Mouse (Mus musculus) mouse trophoblast stem cell (cell line): Measurements from ENCODE around the gene Gpx3.
"Not testable (repeated sequence)": the region's sequence is repeated elsewhere in the genome, so short reads cannot be mapped to it uniquely, and the experiment has no call there.

Experiments used
- in situ Hi-C, 2 experiments: fragments of 300-500 bp; cut with MseI, MboI; formaldehyde crosslinking; loops; 2 replicates in 1 of 2; 3 replicates in 1 of 2; pipeline ENCODE4 v1.15.1; 2025

Gene Gpx3

DNA sequence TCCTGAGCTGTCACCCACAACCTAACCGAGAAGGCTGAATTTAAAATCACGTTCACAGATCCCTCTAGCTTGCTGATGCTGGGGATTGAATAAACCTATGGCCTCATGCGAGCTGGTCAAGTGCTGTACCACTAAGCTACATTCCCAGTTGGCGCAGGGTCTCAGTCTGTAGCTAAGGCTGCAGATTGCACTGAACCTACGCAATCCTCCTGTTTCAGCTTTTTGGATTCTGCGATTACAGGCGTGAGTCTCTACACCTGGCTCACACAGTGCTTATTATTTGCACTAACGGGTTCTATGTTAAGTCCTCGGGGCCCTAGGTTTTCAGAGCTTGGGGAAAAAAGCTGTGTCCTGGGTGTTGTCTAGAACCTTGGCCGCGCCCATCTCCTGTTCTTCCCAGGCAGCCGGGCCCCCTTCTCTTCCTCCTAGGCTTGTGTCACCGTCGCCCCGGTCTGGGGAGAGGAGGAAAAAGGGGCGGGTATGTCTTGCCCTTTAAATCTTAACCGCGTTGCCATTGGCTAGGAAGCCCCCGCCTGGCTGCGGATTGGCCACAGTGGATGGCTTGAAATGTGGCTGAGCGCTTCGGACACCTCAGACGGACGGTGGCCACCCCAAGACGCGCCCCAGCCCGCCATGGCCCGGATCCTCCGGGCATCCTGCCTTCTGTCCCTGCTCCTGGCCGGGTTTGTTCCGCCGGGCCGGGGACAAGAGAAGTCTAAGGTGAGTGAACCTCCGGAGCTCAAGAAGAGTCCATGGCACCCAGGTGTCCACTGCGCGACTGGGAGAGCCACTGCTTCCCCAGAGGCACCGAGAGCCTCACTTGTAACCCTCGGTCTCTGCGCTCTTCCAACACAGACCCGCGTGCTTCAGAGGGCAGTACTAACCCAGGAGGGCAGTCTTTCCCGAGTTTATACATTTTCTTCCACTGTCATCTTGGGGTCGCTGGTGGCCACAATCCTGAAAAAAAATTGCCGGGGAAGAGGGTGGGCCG is at the start of gene Gpx3:
Gene Gpx3 (plus strand): TSS at position 121 of the 991 bp plus-strand sequence.
- in situ Hi-C loops = no loop called here

- in situ Hi-C loops = not testable (repeated sequence)
These were observed 43.4 kb upstream of the Gpx3 start for GRCm38 (mm10) chr11:54858880-54859279.

DNA sequence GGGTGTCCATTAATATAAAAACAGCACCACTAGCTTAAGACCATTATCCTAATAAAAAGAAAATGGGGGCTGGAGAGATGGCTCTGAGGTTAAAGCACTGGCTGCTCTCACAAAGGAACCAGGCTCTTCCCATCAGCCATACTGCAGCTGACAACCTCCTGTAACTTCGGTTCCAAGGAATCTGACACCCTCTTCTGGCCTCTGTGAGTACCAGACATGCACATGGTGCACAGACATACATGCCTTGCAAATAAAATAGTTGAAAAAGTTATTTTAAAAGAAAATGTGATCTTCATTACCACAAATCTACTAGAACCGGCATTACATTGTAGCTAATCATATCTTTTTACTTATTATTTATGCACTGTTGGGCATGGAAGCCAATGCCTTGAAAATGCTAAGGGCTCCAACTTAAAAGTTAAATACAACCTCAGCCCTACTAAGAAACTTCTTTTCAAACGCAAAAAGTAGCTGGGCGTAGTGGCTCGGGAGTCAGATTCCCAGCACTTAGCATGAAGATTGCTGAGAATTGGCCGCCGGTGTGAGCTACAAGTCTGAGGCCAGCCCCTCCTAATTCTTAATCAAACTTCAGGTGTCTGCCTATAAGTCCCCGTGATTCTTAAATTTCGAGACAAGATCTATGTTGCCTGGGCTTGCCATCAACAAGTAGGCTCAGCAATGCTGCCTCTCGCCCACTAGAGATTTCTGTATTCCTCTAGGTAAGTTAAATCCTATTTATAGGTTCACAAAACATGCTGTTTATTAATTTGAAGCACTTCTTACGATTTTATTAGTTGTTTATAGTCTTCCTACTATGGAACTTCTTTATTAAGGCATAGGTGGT is 42.7 kb upstream of the Gpx3 start:
- in situ Hi-C loops = loop anchor here (5.0 kb wide), 2 partner anchors 72 to 152 kb away; partner anchors contain the start of gene Cdc42se2 (in 1 of the 2)

DNA sequence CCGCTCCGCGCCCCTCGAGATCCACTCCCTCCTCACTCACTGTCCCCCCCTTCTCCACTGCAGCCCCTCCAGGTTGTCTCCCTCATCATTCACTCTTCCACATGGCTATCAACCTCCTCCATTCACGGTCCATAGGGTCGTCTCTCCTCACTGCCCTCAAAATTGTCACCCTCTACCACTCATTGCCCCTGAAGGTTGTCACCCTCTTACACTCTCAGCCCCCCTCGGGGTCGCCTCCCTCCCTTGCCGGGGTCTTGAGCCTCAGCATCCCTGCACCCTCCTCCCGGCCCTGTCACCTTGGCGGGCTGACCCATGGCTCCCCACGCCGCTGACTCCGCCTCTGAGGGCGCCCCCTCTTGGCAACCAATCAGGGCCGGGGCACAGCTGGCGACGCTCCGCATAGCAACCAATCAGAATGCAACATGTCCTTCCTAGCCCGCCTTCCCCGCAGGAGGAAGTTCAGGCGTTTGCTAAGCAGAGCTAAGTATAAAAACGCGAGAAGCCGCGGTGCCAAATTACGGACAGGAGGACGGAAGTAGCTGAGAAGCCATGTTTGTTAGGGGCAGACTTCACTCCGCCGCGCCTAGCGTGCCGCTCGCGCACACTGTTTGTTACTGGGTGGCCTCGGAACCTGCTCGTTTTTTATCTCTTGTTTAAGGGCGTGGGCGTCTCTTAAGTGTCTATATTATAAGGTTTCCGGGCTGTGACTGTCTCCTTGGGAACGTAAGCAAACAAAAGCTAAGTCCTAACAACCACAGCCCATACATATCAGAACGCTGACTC is 41.8 kb upstream of the Gpx3 start, which contains the start of gene Lyrm7:
Gene Lyrm7 (minus strand): TSS at position 661 of the 783 bp plus-strand sequence.
- in situ Hi-C loops = loop anchor here (5.0 kb wide), 2 partner anchors 73 to 153 kb away; partner anchors contain the start of gene Cdc42se2 (in 1 of the 2)

DNA sequence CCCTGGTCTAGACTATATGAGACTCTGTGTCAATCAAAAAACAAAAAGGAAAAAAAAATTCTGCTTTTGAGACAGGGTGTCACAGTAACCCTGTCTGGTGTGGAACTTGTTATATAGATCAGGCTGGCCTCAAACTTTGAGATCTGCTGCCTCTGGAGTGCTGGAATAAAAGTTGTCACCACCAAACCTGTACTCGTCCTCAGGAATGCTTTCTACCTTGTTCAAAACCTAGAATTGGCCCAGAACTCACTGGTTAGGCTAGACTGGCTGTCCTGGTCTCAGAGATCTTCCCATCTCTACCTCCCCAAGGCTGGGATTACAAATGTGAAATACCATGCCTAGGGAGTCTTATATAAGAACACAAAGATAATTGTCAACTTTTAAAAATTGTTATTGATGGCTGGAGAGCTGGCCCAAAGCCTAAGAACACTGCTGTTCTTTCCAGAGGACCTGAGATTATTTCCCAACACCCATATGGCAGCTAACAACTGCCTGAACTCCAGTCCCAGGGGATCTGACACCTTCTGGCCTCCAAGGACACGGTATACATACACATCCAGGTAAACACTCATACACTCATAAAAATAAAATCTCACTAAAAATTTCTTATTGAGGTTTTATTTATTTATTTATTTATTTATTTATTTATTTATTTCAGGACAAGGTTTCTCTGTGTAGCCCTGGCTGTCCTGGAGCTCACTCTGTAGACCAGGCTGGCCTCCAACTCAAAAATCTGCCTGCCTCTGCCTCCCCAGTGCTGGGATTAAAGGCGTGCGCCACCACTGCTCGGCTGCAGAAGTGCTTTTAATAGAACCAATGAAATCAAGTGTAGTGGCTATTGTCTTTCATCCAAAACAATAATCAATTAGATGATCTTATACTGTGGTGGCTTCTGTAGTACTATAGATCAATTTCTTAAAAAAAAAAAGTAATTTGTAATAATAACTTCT is 40.5 kb upstream of the Gpx3 start:
- in situ Hi-C loops = loop anchor here (5.0 kb wide), 2 partner anchors 74 to 154 kb away; partner anchors contain the start of gene Cdc42se2 (in 1 of the 2)

DNA sequence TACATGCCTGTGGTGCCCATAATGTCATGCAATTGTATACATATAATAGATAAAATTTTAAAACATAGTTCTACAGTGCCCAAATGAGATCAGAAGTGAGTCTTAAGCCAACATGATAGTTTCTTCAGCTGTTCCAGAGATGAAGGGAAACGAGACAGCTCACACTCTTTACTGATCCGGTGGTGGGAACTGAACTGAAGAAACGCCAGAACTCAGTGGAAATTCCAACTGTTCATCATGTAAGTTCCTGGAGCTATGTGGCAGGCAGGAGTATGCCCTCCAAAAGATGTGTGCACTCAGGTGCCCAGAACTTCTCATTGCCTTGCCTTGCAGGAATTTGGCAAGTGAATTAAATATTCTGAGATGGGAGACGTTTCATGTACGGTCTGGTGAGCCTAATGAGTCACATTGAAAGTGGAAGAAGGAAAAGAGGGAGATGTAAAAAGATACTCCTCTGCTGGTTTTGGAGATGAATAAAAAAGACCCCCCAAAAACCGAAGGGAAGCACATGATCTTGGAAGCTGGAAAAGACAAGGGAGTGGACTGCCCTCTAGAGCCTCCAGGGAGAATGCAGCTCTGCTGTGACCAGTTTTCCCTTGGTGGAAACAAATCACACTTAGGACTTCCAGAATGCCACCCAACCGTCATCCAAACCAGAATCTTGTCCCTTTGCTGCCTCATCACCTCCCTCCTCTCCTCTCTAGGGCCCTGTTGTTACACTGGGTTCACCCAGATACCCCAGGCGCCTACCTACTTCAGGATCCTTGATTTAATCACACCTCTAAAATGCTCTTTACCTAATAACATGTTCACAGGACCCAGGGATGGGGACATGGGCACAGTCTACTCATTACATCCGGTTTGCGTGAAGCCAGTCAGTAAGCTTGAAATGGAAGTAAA is 39.4 kb upstream of the Gpx3 start:
- in situ Hi-C loops = loop anchor here (5.0 kb wide), 2 partner anchors 76 to 156 kb away; partner anchors contain the start of gene Cdc42se2 (in 1 of the 2)

- in situ Hi-C loops = no loop called here
These were observed 36.7 kb upstream of the Gpx3 start for GRCm38 (mm10) chr11:54865330-54866085.

DNA sequence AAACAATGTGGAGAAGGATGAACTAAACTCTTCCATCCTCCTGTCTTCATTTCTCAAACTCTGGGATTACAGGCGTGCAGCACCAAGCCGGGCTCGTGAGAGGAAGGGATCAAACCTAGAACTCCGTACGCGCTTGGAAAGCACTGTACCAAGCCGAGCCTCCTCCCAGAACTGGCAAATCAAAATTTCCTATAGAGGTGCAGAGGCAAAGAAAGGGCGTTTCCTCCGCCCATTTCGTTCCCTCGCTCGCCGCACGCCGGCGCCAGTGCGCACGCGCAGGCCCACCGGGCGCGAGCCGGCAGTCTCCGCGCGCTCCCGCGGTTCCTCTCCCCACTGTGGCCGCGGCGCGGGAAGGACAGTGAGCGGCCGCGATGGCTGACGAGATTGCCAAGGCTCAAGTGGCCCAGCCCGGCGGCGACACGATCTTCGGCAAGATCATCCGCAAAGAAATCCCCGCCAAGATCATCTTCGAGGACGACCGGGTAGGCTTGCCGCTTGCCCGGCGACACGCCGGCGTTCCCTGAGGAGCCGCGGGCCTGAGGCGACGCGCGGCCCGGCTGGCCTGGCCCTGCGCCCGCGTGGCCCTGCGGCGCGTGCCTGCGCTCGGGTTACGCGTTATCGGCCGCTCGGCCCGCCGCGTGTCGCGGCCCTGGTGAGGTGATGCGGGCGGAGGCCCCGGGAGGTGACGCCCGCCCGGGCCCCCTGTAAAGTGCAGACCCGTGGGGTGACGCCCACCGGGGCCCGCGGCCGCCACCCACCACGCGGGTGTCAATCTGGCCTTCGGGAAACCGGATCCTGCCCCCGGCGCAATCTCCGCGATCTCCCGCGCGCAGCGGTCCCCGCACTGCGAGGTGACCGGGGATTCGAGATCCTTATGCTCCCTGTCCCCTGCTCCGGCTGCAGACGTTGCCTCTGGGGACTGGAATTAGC is 35.9 kb upstream of the Gpx3 start, which contains the start of gene Hint1:
Gene Hint1 (plus strand): TSS at position 265 of the 930 bp plus-strand sequence.
- in situ Hi-C loops = no loop called here

DNA sequence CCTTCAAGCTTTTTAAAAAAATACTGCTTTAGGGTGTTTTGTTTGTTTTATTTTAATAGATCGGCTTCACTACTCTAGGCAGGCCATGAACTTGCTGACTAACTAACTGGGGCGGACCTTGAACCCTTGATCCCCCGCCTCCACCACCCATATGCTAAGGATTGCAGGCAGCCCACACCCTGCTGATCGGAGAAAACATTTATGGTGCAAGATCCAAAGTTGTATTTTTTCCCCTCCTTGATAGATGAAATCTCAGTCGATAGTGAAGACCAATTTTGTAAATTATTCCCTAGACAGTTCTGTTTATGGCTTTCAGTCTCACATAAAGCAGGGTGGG is 35.2 kb upstream of the Gpx3 start:
- in situ Hi-C loops = no loop called here

- in situ Hi-C loops = no loop called here
These were observed 34.3 kb upstream of the Gpx3 start for GRCm38 (mm10) chr11:54867903-54868434.

DNA sequence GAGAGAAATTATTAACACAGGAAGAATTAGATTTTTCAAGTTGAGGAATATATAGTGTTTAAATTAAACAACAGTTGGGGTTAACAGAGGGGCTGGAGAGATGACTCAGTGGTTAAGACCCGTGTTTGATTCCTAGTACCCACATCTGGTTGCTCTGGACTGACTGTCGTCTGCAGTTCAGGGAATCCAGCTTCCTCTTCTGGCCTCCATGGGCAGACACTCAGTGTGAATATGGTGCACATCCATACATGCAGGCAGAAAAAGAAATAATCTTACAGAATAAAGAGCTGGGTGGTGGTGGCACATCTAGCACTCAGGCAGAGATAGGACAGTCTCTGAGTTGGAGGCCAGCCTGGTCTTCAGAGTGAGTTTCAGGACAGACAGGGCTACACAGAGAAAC is 33.8 kb upstream of the Gpx3 start:
- in situ Hi-C loops = no loop called here

DNA sequence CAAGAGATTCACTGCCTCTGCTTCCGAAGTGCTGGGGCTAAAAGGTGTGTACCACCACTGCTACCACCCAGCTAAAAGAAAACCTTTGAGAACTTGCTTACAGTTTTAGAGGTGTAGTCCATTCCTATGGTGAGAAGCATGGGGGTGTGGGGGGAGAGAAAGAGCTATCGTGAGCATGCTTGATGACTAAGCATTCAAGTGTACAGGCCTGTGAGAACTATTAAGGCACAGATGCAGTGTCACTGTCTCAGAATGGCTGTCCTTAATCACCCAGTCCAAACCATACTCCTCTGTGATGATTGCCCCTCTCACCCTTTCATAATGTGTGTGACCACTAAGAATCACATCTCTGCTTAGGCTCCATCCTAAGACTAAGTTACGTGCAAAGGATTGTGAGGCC is 32.9 kb upstream of the Gpx3 start:
- in situ Hi-C loops = no loop called here

GRCm38 (mm10) chr11:54871831-54872537 is 30.3 kb upstream of the Gpx3 start:
- in situ Hi-C loops = no loop called here

DNA sequence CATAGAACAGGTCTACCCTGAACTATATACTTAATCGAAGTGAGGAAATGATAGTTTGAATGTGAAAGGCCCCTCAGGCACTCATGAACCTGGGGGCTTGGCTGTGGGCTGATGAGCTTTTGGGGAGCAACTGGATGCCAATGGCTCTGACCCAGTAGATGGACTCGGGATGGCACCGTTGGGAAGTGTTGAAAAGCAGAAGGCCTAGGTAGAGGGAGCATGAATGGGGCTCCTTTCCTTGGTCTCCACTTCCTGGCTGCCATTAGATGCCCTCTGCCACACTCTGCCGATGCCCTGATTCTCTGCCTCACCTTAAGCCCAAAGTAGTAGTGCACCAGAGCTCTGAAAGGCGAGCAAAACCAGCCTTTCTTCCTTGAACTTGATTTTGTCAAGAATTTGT is 26.2 kb upstream of the Gpx3 start:
- in situ Hi-C loops = loop anchor here (5.0 kb wide), 2 partner anchors 106 to 111 kb away; no protein-coding TSS in a partner anchor

- in situ Hi-C loops = loop anchor here (5.0 kb wide), 2 partner anchors 103 to 108 kb away; no protein-coding TSS in a partner anchor
These were observed 23.4 kb upstream of the Gpx3 start for GRCm38 (mm10) chr11:54878893-54879292.

- in situ Hi-C loops = loop anchor here (5.0 kb wide), 2 partner anchors 103 to 108 kb away; no protein-coding TSS in a partner anchor
These were observed 22.8 kb upstream of the Gpx3 start for GRCm38 (mm10) chr11:54879434-54879833.
